Mouse (Mus musculus): ENCODE results near the gene Lyrm2. TPM values are rescaled to one million over a fixed set of nuclear protein-coding genes. Genes with fewer than 3 reads are reported as not detected.

Gene Lyrm2
- polyA plus RNA-seq, 1 experiment from 2014 or later = 139 TPM

Other genes starting within 250 kb of the Lyrm2 start
- gene Gja10, start 197.5 kb upstream of the Lyrm2 start, polyA plus RNA-seq (2016; fragmentation: Nextera tagmentation; extraction: Ambion mirVana) = not detected in 2 replicates
- 31.5 and 39.5 TPM in 2 replicates for gene Casp8ap2, start 184.8 kb upstream of the Lyrm2 start, polyA plus RNA-seq (2016; fragmentation: Nextera tagmentation; extraction: Ambion mirVana)
- 9.5 and 10.7 TPM in 2 replicates for gene Mdn1, start 143.1 kb upstream of the Lyrm2 start, polyA plus RNA-seq (2016; fragmentation: Nextera tagmentation; extraction: Ambion mirVana)
- gene Ankrd6, start 150.6 kb downstream of the Lyrm2 start, polyA plus RNA-seq (2016; fragmentation: Nextera tagmentation; extraction: Ambion mirVana) = 7.0 and 7.7 TPM in 2 replicates
- 61.2 and 64.1 TPM in 2 replicates for gene Rragd, start 182.8 kb downstream of the Lyrm2 start, polyA plus RNA-seq (2016; fragmentation: Nextera tagmentation; extraction: Ambion mirVana)
- 30.6 and 35.5 TPM in 2 replicates for gene Ube2j1, start 231.2 kb downstream of the Lyrm2 start, polyA plus RNA-seq (2016; fragmentation: Nextera tagmentation; extraction: Ambion mirVana)